Mouse (Mus musculus) ES-Bruce4 (cell line): ENCODE measurements around the gene Olfr1097.

Experiments used
- CTCF ChIP-seq: IDR thresholded peaks from one replicate; pipeline ENCODE4 v1.8.1; 2011; ENCODE audit warnings: low read depth, low read length
- POLR2A ChIP-seq: IDR thresholded peaks from one replicate; pipeline ENCODE4 v1.8.1; 2011; ENCODE audit warnings: low read length; ENCODE audit not compliant: insufficient read depth

- TF ChIP-seq POLR2A, result no peak
- no peak for TF ChIP-seq CTCF
Measured at GRCm38 (mm10) chr2:86905647-86906046, 13.6 kb upstream of the Olfr1097 start.
